Mouse (Mus musculus): ENCODE results near the gene Clstn2. TPM values are rescaled to one million over a fixed set of nuclear protein-coding genes. Genes with fewer than 3 reads are reported as not detected.

Clstn2 gene
- polyA plus RNA-seq, 1 experiment from 2014 or later = 0.46 TPM

GRCm38 (mm10) chr9:97541419-97541818 lies 491.6 kb downstream of the Clstn2 start:
- H3K4me1 ChIP-seq (ENCODE audit: control insufficient read depth in 2 of 2, insufficient read depth in 2 of 2, low read length in 2 of 2) = peaks cover 3 to 4% of the 10 kb centered on the region in 2 experiments; a peak in 2 of 4 replicates
- H3K9me3 ChIP-seq (ENCODE audit: control insufficient read depth, low read length) = no peaks in the 10 kb centered on the region
- no peak for ATAC-seq (ENCODE audit: insufficient number of reproducible peaks, insufficient read depth, low FRiP score, low read depth)
- H3K27me3 ChIP-seq (ENCODE audit: control insufficient read depth, insufficient read depth, low read length) = no peaks in the 10 kb centered on the region
- no peak overlapping the region for H3K4me3 ChIP-seq (ENCODE audit: control insufficient read depth in 1 of 2, insufficient read depth in 1 of 2, low read depth in 1 of 2, low read length in 2 of 2)
- H3K27ac ChIP-seq (replicated peaks in 1 of 2; ENCODE audit: control insufficient read depth in 1 of 2, insufficient read depth in 1 of 2, low read depth in 2 of 2, low read length in 2 of 2) = no peak overlapping the region
- WGBS = 81% methylated on average over 6 of the region's 6 CpGs
- H3K36me3 ChIP-seq (ENCODE audit: control insufficient read depth, insufficient read depth, low read length) = no peaks in the 10 kb centered on the region
- no peak overlapping the region for H3K9ac ChIP-seq (ENCODE audit: low read length)
- no peak overlapping the region for H3K4me2 ChIP-seq (ENCODE audit: low read length)

- Histone ChIP-seq H3K36me3 (ENCODE audit: control insufficient read depth, insufficient read depth, low read length) (no peaks in the 10 kb centered on the region), H3K9me3 (ENCODE audit: control insufficient read depth, low read length) (no peaks in the 10 kb centered on the region), H3K4me2 (ENCODE audit: low read length) (no peak overlapping the region), H3K27ac (replicated peaks in 1 of 2; ENCODE audit: control insufficient read depth in 1 of 2, insufficient read depth in 1 of 2, low read depth in 2 of 2, low read length in 2 of 2) (no peak overlapping the region), H3K4me1 (ENCODE audit: control insufficient read depth in 2 of 2, insufficient read depth in 2 of 2, low read length in 2 of 2) (peaks cover 2 to 3% of the 10 kb centered on the region in 2 experiments; a peak in 2 of 4 replicates), H3K9ac (ENCODE audit: low read length) (no peak overlapping the region), H3K4me3 (ENCODE audit: control insufficient read depth in 1 of 2, insufficient read depth in 1 of 2, low read depth in 1 of 2, low read length in 2 of 2) (no peak overlapping the region), H3K27me3 (ENCODE audit: control insufficient read depth, insufficient read depth, low read length) (no peaks in the 10 kb centered on the region)
- 57% methylated on average over 8 of the region's 8 CpGs for WGBS
- no peak for ATAC-seq (ENCODE audit: insufficient number of reproducible peaks, insufficient read depth, low FRiP score, low read depth)
These were observed 494.8 kb downstream of the Clstn2 start for GRCm38 (mm10) chr9:97538075-97538779.

DNA sequence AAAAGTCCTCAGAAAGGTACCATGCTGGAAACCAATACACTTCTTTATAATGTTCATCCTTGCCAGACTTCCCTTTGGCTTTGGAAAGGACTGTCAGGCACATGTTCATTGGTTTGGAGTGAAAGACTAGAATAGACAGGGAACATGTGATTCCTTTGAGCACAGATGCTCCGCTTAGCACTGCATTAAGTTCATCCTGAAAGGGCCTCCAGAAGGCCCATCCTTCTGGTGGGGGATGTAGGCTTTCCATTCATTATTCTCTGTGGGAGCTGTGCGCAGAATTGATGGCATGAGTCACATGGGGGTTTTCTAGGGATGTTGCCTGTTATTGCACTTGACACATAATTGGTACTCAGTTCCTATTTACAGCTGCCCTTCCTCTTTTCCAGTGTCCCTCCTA lies 498.8 kb downstream of the Clstn2 start:
- Histone ChIP-seq H3K9ac (ENCODE audit: low read length) (no peak overlapping the region), H3K27ac (replicated peaks in 1 of 2; ENCODE audit: control insufficient read depth in 1 of 2, insufficient read depth in 1 of 2, low read depth in 2 of 2, low read length in 2 of 2) (no peak overlapping the region), H3K27me3 (ENCODE audit: control insufficient read depth, insufficient read depth, low read length) (no peaks in the 10 kb centered on the region), H3K4me3 (ENCODE audit: control insufficient read depth in 1 of 2, insufficient read depth in 1 of 2, low read depth in 1 of 2, low read length in 2 of 2) (no peak overlapping the region), H3K4me1 (ENCODE audit: control insufficient read depth in 2 of 2, insufficient read depth in 2 of 2, low read length in 2 of 2) (peaks cover 2 to 3% of the 10 kb centered on the region in 2 experiments; a peak in 2 of 4 replicates), H3K36me3 (ENCODE audit: control insufficient read depth, insufficient read depth, low read length) (no peaks in the 10 kb centered on the region), H3K9me3 (ENCODE audit: control insufficient read depth, low read length) (no peaks in the 10 kb centered on the region), H3K4me2 (ENCODE audit: low read length) (no peak overlapping the region)
- no peak for ATAC-seq (ENCODE audit: insufficient number of reproducible peaks, insufficient read depth, low FRiP score, low read depth)
- 86% methylated on average over 2 of the region's 2 CpGs for WGBS

DNA sequence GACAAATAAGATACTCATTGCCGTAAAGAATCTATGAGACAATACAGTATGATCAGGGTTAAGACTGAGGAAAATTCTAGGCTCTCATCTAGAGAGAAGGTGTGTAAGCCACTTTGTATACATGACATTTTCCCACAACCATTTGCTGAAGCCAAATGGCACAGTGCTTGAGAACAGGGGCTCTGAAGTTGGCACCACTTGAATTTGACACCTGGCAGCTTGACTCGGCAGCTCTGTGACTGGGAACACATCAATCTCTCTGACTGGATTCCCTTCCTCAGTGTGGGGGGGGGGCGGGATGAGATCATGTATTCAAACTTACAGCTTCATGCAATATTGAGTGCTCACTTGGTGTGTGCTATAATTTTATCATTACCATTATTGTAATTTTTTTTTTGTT lies 499.7 kb downstream of the Clstn2 start:
- H3K4me1 ChIP-seq (ENCODE audit: control insufficient read depth in 2 of 2, insufficient read depth in 2 of 2, low read length in 2 of 2) = peaks cover 2 to 3% of the 10 kb centered on the region in 2 experiments; a peak in 2 of 4 replicates
- H3K9ac ChIP-seq (ENCODE audit: low read length) = no peak overlapping the region
- no peak overlapping the region for H3K4me2 ChIP-seq (ENCODE audit: low read length)
- H3K4me3 ChIP-seq (ENCODE audit: control insufficient read depth in 1 of 2, insufficient read depth in 1 of 2, low read depth in 1 of 2, low read length in 2 of 2) = no peak overlapping the region
- no peak overlapping the region for H3K27ac ChIP-seq (replicated peaks in 1 of 2; ENCODE audit: control insufficient read depth in 1 of 2, insufficient read depth in 1 of 2, low read depth in 2 of 2, low read length in 2 of 2)
- H3K36me3 ChIP-seq (ENCODE audit: control insufficient read depth, insufficient read depth, low read length) = no peaks in the 10 kb centered on the region
- H3K9me3 ChIP-seq (ENCODE audit: control insufficient read depth, low read length) = no peaks in the 10 kb centered on the region
- ATAC-seq (ENCODE audit: insufficient number of reproducible peaks, insufficient read depth, low FRiP score, low read depth) = no peak
- WGBS = 77% methylated on average over 3 of the region's 3 CpGs
- no peaks in the 10 kb centered on the region for H3K27me3 ChIP-seq (ENCODE audit: control insufficient read depth, insufficient read depth, low read length)

- no peak overlapping the region for H3K4me3 ChIP-seq (ENCODE audit: control insufficient read depth in 1 of 2, insufficient read depth in 1 of 2, low read depth in 1 of 2, low read length in 2 of 2)
- H3K4me2 ChIP-seq (ENCODE audit: low read length) = no peak overlapping the region
- no peaks in the 10 kb centered on the region for H3K27me3 ChIP-seq (ENCODE audit: control insufficient read depth, insufficient read depth, low read length)
- no peak overlapping the region for H3K9ac ChIP-seq (ENCODE audit: low read length)
- no peaks in the 10 kb centered on the region for H3K9me3 ChIP-seq (ENCODE audit: control insufficient read depth, low read length)
- H3K27ac ChIP-seq (replicated peaks in 1 of 2; ENCODE audit: control insufficient read depth in 1 of 2, insufficient read depth in 1 of 2, low read depth in 2 of 2, low read length in 2 of 2) = no peak overlapping the region
- WGBS = 86% methylated on average over 13 of the region's 13 CpGs
- no peak for ATAC-seq (ENCODE audit: insufficient number of reproducible peaks, insufficient read depth, low FRiP score, low read depth)
- no peaks in the 10 kb centered on the region for H3K36me3 ChIP-seq (ENCODE audit: control insufficient read depth, insufficient read depth, low read length)
- H3K4me1 ChIP-seq (ENCODE audit: control insufficient read depth in 2 of 2, insufficient read depth in 2 of 2, low read length in 2 of 2) = no peaks in the 10 kb centered on the region
These were observed 500.4 kb downstream of the Clstn2 start for GRCm38 (mm10) chr9:97532536-97532935.

- ATAC-seq (ENCODE audit: insufficient number of reproducible peaks, insufficient read depth, low FRiP score, low read depth) = no peak
- WGBS = 68% methylated on average over 1 of the region's 1 CpGs
- Histone ChIP-seq H3K36me3 (ENCODE audit: control insufficient read depth, insufficient read depth, low read length) (no peaks in the 10 kb centered on the region), H3K4me1 (ENCODE audit: control insufficient read depth in 2 of 2, insufficient read depth in 2 of 2, low read length in 2 of 2) (no peaks in the 10 kb centered on the region), H3K9me3 (ENCODE audit: control insufficient read depth, low read length) (no peaks in the 10 kb centered on the region), H3K4me2 (ENCODE audit: low read length) (no peak overlapping the region), H3K4me3 (ENCODE audit: control insufficient read depth in 1 of 2, insufficient read depth in 1 of 2, low read depth in 1 of 2, low read length in 2 of 2) (no peak overlapping the region), H3K9ac (ENCODE audit: low read length) (no peak overlapping the region), H3K27ac (replicated peaks in 1 of 2; ENCODE audit: control insufficient read depth in 1 of 2, insufficient read depth in 1 of 2, low read depth in 2 of 2, low read length in 2 of 2) (no peak overlapping the region), H3K27me3 (ENCODE audit: control insufficient read depth, insufficient read depth, low read length) (no peaks in the 10 kb centered on the region)
These were observed 505.1 kb downstream of the Clstn2 start for GRCm38 (mm10) chr9:97527926-97528325.

DNA sequence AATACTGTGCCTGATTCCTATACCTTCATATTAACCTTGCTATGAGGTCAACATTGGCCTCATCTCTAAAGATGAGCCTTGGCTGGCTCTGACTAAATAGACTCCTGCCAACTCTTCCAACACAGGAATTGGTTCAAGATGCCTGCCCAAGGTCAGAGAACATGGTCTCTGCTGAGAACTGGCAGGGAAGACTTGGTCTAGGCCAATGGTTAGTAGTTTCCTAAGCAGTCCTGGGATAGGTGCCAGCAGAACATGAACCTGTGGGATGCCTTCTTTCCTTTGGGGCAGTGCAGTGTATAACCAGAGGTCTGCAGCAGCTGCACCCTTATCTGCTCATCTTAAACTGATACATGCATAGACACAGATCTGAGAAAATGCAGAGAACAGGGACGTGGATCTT lies 505.7 kb downstream of the Clstn2 start:
- no peaks in the 10 kb centered on the region for H3K36me3 ChIP-seq (ENCODE audit: control insufficient read depth, insufficient read depth, low read length)
- no peak for ATAC-seq (ENCODE audit: insufficient number of reproducible peaks, insufficient read depth, low FRiP score, low read depth)
- 86% methylated on average over 1 of the region's 1 CpGs for WGBS
- H3K4me3 ChIP-seq (ENCODE audit: control insufficient read depth in 1 of 2, insufficient read depth in 1 of 2, low read depth in 1 of 2, low read length in 2 of 2) = no peak overlapping the region
- no peaks in the 10 kb centered on the region for H3K27me3 ChIP-seq (ENCODE audit: control insufficient read depth, insufficient read depth, low read length)
- H3K4me2 ChIP-seq (ENCODE audit: low read length) = no peak overlapping the region
- no peaks in the 10 kb centered on the region for H3K4me1 ChIP-seq (ENCODE audit: control insufficient read depth in 2 of 2, insufficient read depth in 2 of 2, low read length in 2 of 2)
- H3K9me3 ChIP-seq (ENCODE audit: control insufficient read depth, low read length) = no peaks in the 10 kb centered on the region
- H3K9ac ChIP-seq (ENCODE audit: low read length) = no peak overlapping the region
- H3K27ac ChIP-seq (replicated peaks in 1 of 2; ENCODE audit: control insufficient read depth in 1 of 2, insufficient read depth in 1 of 2, low read depth in 2 of 2, low read length in 2 of 2) = no peak overlapping the region

DNA sequence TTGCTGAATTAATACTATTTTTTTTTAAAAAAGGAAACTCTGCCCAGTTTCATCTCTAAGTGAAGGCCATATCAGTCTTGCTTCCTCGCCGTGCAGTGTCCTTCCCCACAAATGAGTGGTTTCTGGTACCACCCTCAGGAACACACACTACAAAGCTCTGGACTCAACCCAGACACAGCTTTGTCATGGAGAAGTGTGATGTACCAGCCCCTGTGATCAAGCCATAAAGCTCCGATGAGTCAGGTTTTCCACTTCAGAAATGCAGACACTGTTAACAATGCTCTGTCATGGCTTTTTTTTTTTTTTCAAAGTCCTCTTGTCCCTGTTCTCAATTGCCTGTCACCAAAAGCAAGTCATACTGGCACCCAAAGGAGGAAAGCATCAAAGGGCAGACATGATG lies 507.4 kb downstream of the Clstn2 start:
- H3K4me3 ChIP-seq (ENCODE audit: control insufficient read depth in 1 of 2, insufficient read depth in 1 of 2, low read depth in 1 of 2, low read length in 2 of 2) = no peak overlapping the region
- H3K9ac ChIP-seq (ENCODE audit: low read length) = no peak overlapping the region
- H3K4me1 ChIP-seq (ENCODE audit: control insufficient read depth in 2 of 2, insufficient read depth in 2 of 2, low read length in 2 of 2) = no peaks in the 10 kb centered on the region
- H3K27me3 ChIP-seq (ENCODE audit: control insufficient read depth, insufficient read depth, low read length) = no peaks in the 10 kb centered on the region
- H3K4me2 ChIP-seq (ENCODE audit: low read length) = no peak overlapping the region
- ATAC-seq (ENCODE audit: insufficient number of reproducible peaks, insufficient read depth, low FRiP score, low read depth) = no peak
- H3K36me3 ChIP-seq (ENCODE audit: control insufficient read depth, insufficient read depth, low read length) = no peaks in the 10 kb centered on the region
- H3K9me3 ChIP-seq (ENCODE audit: control insufficient read depth, low read length) = no peaks in the 10 kb centered on the region
- H3K27ac ChIP-seq (replicated peaks in 1 of 2; ENCODE audit: control insufficient read depth in 1 of 2, insufficient read depth in 1 of 2, low read depth in 2 of 2, low read length in 2 of 2) = no peak overlapping the region
- 58% methylated on average over 3 of the region's 3 CpGs for WGBS
